Mouse (Mus musculus): ENCODE measurements around the gene Safb.

The Safb gene

GRCm38 (mm10) chr17:56545945-56546344, 38.7 kb upstream of the Safb start:
- Histone ChIP-seq H3K9me3 (ENCODE audit: low read length) (no peaks in the 10 kb centered on the region), H3K4me3 (replicated peaks; ENCODE audit: low read length) (no peak overlapping the region), H3K36me3 (ENCODE audit: insufficient read depth, low read length) (no peaks in the 10 kb centered on the region), H3K27me3 (ENCODE audit: insufficient read depth, low read length) (peaks cover 14% of the 10 kb centered on the region), H3K4me1 (replicated peaks; ENCODE audit: low read depth, low read length) (peaks cover 42% of the 10 kb centered on the region)
- no peak for TF ChIP-seq POU5F1 (IDR thresholded peaks at IDR 0.05; ENCODE audit: borderline replicate concordance, low read length)
- no peak for TF ChIP-seq NANOG (IDR thresholded peaks at IDR 0.05; ENCODE audit: borderline replicate concordance, low read length)
- TF ChIP-seq CTCF (conservative IDR thresholded peaks at IDR 0.05; ENCODE audit: low read length), result no peak

- Histone ChIP-seq H3K36me3 (ENCODE audit: insufficient read depth, low read length) (no peaks in the 10 kb centered on the region), H3K4me3 (replicated peaks; ENCODE audit: low read length) (no peak overlapping the region), H3K27me3 (ENCODE audit: insufficient read depth, low read length) (peaks cover 14% of the 10 kb centered on the region), H3K9me3 (ENCODE audit: low read length) (no peaks in the 10 kb centered on the region), H3K4me1 (replicated peaks; ENCODE audit: low read depth, low read length) (peaks cover 42% of the 10 kb centered on the region)
- TF ChIP-seq POU5F1 (IDR thresholded peaks at IDR 0.05; ENCODE audit: borderline replicate concordance, low read length) (no peak), NANOG (IDR thresholded peaks at IDR 0.05; ENCODE audit: borderline replicate concordance, low read length) (no peak)
Observed at GRCm38 (mm10) chr17:56546576-56546975, 38.0 kb upstream of the Safb start.

- peaks cover 9% of the 10 kb centered on the region for H3K27me3 ChIP-seq (ENCODE audit: insufficient read depth, low read length)
- H3K4me1 ChIP-seq (replicated peaks; ENCODE audit: low read depth, low read length), result peaks cover 40% of the 10 kb centered on the region
- 0 out of 2 replicates have a peak overlapping the region, but pooled peaks have one; percentile 7 for H3K4me3 ChIP-seq (replicated peaks; ENCODE audit: low read length)
- TF ChIP-seq NANOG (IDR thresholded peaks at IDR 0.05; ENCODE audit: borderline replicate concordance, low read length), result no peak
- TF ChIP-seq CTCF (conservative IDR thresholded peaks at IDR 0.05; ENCODE audit: low read length), result no peak
- TF ChIP-seq POU5F1 (IDR thresholded peaks at IDR 0.05; ENCODE audit: borderline replicate concordance, low read length), result no peak
- H3K9me3 ChIP-seq (ENCODE audit: low read length), result no peaks in the 10 kb centered on the region
- H3K36me3 ChIP-seq (ENCODE audit: insufficient read depth, low read length), result no peaks in the 10 kb centered on the region
Observed at GRCm38 (mm10) chr17:56547116-56547845, 37.3 kb upstream of the Safb start.

GRCm38 (mm10) chr17:56547846-56548604, 36.6 kb upstream of the Safb start:
- H3K36me3 ChIP-seq (ENCODE audit: insufficient read depth, low read length), result no peaks in the 10 kb centered on the region
- peaks cover 39% of the 10 kb centered on the region for H3K4me1 ChIP-seq (replicated peaks; ENCODE audit: low read depth, low read length)

GRCm38 (mm10) chr17:56548605-56549105, 36.0 kb upstream of the Safb start:
- no peak for TF ChIP-seq CTCF (conservative IDR thresholded peaks at IDR 0.05; ENCODE audit: low read length)
- TF ChIP-seq POU5F1 (IDR thresholded peaks at IDR 0.05; ENCODE audit: borderline replicate concordance, low read length), result no peak
- TF ChIP-seq NANOG (IDR thresholded peaks at IDR 0.05; ENCODE audit: borderline replicate concordance, low read length), result no peak
- H3K4me3 ChIP-seq (replicated peaks; ENCODE audit: low read length), result no peak overlapping the region
- H3K27me3 ChIP-seq (ENCODE audit: insufficient read depth, low read length), result peaks cover 5% of the 10 kb centered on the region; the same call in 1 of the 2 replicates
- H3K9me3 ChIP-seq (ENCODE audit: low read length), result no peaks in the 10 kb centered on the region
- H3K4me1 ChIP-seq (replicated peaks; ENCODE audit: low read depth, low read length), result peaks cover 44% of the 10 kb centered on the region
- no peaks in the 10 kb centered on the region for H3K36me3 ChIP-seq (ENCODE audit: insufficient read depth, low read length)

More at GRCm38 (mm10) chr17:56547846-56548604, 36.6 kb upstream of the Safb start:
- peaks cover 8% of the 10 kb centered on the region for H3K27me3 ChIP-seq (ENCODE audit: insufficient read depth, low read length)
- TF ChIP-seq CTCF (conservative IDR thresholded peaks at IDR 0.05; ENCODE audit: low read length), result peak; percentile 52
- no peak for TF ChIP-seq NANOG (IDR thresholded peaks at IDR 0.05; ENCODE audit: borderline replicate concordance, low read length)
- no peaks in the 10 kb centered on the region for H3K9me3 ChIP-seq (ENCODE audit: low read length)
- no peak overlapping the region for H3K4me3 ChIP-seq (replicated peaks; ENCODE audit: low read length)

GRCm38 (mm10) chr17:56550784-56551475, 33.7 kb upstream of the Safb start:
- TF ChIP-seq NANOG (IDR thresholded peaks at IDR 0.05; ENCODE audit: borderline replicate concordance, low read length) (no peak), CTCF (conservative IDR thresholded peaks at IDR 0.05; ENCODE audit: low read length) (no peak)
- H3K9me3 ChIP-seq (ENCODE audit: low read length), result no peaks in the 10 kb centered on the region
- H3K27me3 ChIP-seq (ENCODE audit: insufficient read depth, low read length), result no peaks in the 10 kb centered on the region
- peaks cover 67% of the 10 kb centered on the region for H3K4me1 ChIP-seq (replicated peaks; ENCODE audit: low read depth, low read length)
- no peak overlapping the region for H3K4me3 ChIP-seq (replicated peaks; ENCODE audit: low read length)
- no peaks in the 10 kb centered on the region for H3K36me3 ChIP-seq (ENCODE audit: insufficient read depth, low read length)

GRCm38 (mm10) chr17:56551841-56552581, 32.6 kb upstream of the Safb start:
- H3K4me1 ChIP-seq (replicated peaks; ENCODE audit: low read depth, low read length), result peaks cover 64% of the 10 kb centered on the region
- H3K4me3 ChIP-seq (replicated peaks; ENCODE audit: low read length), result no peak overlapping the region
- no peaks in the 10 kb centered on the region for H3K27me3 ChIP-seq (ENCODE audit: insufficient read depth, low read length)
- no peaks in the 10 kb centered on the region for H3K36me3 ChIP-seq (ENCODE audit: insufficient read depth, low read length)
- H3K9me3 ChIP-seq (ENCODE audit: low read length), result no peaks in the 10 kb centered on the region
- TF ChIP-seq POU5F1 (IDR thresholded peaks at IDR 0.05; ENCODE audit: borderline replicate concordance, low read length), result no peak
- TF ChIP-seq CTCF (conservative IDR thresholded peaks at IDR 0.05; ENCODE audit: low read length), result no peak
- no peak for TF ChIP-seq NANOG (IDR thresholded peaks at IDR 0.05; ENCODE audit: borderline replicate concordance, low read length)
